Mouse (Mus musculus) lung, postnatal 0 days (tissue): ENCODE measurements around the gene Tpp2.
"Not testable (repeated sequence)": the region's sequence is repeated elsewhere in the genome, so short reads cannot be mapped to it uniquely, and the experiment has no call there.

ENCODE experiments used
- CTCF ChIP-seq: IDR thresholded peaks from 2 replicates; pipeline ENCODE4 v1.5.1; 2016; ENCODE audit warnings: antibody characterized with exemption, mild to moderate bottlenecking
- EP300 ChIP-seq: IDR thresholded peaks from 2 replicates; pipeline ENCODE4 v1.6.1; 2016; ENCODE audit warnings: antibody characterized with exemption, mild to moderate bottlenecking, control low read depth

DNA sequence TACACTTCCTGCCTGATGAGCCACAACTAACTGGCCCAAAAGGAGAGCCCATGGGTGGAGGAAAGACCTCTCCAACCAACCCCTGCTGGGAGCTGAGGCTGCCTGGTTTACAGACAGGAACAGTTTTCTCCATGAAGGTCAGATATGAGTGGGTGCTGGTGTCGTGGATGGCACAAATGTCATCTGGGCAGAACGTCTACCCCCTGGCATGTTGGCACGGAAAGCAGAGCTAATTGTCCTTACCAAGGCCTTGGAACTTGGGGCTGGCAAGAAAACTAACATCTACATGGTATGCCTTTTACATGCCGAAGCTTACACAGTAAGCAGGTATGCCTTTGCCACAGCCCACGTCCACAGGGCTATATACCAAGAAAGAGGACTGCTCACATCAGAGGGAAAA lies 112.2 kb downstream of the Tpp2 start:
- not testable (repeated sequence) for TF ChIP-seq CTCF, EP300
